Mouse (Mus musculus): ENCODE data around the gene Car9.
A peak's percentile ranks its signal among the peaks of the same experiment; 100 is the strongest.

Car9 gene

DNA sequence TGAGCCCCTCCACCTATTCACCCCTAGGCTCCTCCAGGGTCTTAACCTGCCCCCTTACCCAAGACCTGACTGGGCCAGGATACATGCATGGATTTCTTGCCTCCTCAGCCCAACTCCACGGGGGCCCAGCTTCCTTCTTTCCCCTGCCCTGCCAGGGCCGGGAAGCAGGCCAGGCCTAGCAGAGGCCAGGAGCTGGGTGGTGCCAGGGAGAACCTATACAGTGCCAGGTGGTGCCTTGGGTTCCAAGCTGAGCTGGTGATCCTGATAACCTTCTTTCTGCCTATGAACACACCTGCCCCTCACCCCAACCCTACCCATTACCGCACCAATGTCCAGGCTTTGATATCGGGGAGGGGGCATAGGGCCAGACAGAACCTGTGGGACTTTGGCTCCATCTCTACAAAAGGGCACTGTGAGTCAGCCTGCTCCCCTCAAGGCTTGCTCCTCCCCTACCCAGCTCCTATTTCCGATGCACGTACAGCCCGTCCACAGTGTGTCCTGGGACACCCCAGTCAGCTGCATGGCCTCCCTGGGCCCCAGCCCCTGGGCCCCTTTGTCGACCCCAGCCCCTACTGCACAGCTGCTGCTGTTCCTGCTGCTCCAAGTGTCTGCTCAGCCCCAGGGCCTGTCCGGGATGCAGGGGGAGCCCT is at the start of gene Car9:
Gene Car9 (plus strand): TSS at position 431 of the 650 bp plus-strand sequence.
- DNase-seq (ENCODE audit: low read depth, low spot score), result no peak

DNA sequence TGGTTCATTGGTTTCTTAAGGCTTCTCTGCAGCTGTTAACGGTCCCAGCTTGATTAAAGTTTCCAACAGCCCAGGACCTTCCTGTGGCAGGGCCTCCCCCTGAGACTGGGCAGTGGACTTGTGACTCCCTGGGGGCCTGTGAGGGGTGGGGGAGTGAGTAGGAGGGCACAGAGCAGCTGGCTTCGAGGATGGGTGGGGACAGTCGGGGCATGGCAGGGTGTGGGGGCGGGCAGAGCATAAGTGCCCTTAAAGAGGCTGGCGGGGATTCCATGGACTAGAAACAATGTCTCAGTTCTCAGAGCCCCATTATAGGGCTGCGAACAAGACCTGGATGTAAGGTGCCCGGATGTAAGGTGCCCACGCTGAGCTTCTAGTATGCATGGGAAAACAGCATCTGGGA is 49.6 kb upstream of the Car9 start:
- peak; percentile 54 for DNase-seq (ENCODE audit: low read depth, low spot score)

DNA sequence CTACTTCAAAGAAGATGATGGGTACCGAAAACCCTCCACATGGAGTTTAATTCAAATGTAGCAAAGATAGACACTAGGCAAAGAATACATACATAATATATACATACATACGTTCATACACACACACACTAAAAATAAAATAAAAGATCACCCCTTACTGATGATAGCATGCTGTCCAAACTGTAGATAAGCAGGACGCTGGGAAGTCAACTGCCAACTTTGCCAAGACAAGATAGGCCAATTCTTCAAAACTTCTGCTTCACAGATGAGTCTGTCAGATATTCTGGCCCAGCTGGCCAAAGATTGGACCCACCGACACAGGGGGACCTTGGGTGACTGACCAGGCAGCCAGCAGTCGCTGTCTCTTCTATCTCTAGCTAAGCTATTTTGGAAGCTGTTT is 43.7 kb upstream of the Car9 start:
- DNase-seq (ENCODE audit: low read depth, low spot score), result no peak

- no peak for DNase-seq (ENCODE audit: low read depth, low spot score)
These were observed 40.8 kb upstream of the Car9 start for GRCm38 (mm10) chr4:43465935-43466334.

- no peak for DNase-seq (ENCODE audit: low read depth, low spot score)
These were observed 39.9 kb upstream of the Car9 start for GRCm38 (mm10) chr4:43466872-43467271.

- no peak for DNase-seq (ENCODE audit: low read depth, low spot score)
These were observed 36.5 kb upstream of the Car9 start for GRCm38 (mm10) chr4:43470301-43470700.

- peak; percentile 43 for DNase-seq (ENCODE audit: low read depth, low spot score)
These were observed 33.1 kb upstream of the Car9 start for GRCm38 (mm10) chr4:43473636-43474035.

GRCm38 (mm10) chr4:43476604-43477003 is 30.2 kb upstream of the Car9 start:
- DNase-seq (ENCODE audit: low read depth, low spot score), result peak; percentile 66

DNA sequence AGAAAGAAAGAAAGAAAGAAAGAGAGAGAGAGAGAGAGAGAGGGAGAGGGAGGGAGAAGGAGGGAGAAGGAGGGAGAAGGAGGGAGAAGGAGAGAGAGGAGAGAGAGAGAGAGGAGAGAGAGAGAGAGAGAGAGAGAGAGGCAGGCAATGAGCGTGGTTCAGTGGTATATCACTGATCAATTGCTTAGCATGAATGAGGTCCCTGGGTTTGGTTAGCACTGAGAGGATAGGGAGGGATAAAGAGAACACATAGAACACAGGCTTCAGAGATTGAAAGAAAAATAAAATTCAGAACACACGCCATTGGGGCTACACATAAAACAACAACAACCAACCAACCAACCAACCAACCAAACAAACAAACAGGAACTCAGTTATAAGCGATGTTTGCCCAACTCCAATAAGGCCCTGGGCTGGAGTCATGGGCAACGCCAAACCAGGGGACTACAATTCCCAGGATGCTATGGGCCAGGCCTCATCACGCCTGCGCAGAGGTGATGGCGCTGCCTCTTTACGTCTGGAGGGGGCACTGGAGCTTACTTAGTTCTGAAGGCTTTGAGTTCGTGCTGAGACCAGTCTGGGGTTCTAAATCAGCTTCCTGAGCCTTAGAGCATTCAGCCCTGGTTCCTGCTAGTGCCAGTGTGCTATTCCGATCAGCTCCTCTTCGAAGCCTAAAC is 28.8 kb upstream of the Car9 start:
- DNase-seq (ENCODE audit: low read depth, low spot score), result peak; percentile 96

GRCm38 (mm10) chr4:43478534-43478858 is 28.3 kb upstream of the Car9 start:
- DNase-seq (ENCODE audit: low read depth, low spot score), result no peak

- peak; percentile 87 for DNase-seq (ENCODE audit: low read depth, low spot score)
These were observed 27.6 kb upstream of the Car9 start for GRCm38 (mm10) chr4:43478906-43479832.

DNA sequence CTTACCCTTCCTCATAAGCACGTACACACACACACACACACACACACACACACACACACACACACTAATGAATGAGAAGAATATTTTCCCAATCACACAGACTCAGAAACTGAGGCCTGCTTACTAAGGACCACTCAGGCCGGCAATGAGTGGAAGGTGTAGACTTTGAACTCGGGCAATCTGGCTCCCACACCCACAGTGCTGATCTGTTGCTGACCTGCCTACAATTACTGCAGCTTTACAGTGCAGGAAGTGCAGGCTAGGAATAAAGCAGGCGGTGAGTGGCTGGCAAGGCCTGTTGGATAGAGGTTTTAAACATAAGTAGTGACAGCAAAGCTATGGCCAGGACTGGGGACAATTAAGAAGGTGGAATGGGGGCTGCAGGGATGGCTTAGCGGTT is 25.8 kb upstream of the Car9 start:
- no peak for DNase-seq (ENCODE audit: low read depth, low spot score)

- DNase-seq (ENCODE audit: low read depth, low spot score), result peak; percentile 77
These were observed 24.8 kb upstream of the Car9 start for GRCm38 (mm10) chr4:43481894-43482456.

DNA sequence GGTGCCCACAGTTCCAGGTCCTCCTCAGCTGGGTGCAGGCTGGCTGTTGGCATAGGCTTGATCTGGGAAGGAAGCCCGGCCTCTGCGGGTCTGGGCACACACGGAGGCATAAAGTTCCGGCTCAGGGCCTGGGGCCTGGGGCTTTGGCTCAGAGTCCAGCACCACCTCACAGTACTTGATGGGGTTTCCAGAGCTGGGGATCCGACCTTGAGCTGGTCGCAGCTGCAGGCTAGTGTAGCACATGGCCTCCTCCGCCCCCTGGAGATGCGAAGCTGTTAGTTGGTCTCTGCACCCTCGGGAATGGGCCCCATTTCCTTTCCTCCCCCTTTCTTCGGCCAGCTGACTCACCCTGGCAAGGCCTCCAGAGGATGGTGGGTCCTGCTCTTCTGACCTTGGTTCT is 24.2 kb upstream of the Car9 start:
- DNase-seq (ENCODE audit: low read depth, low spot score), result peak; percentile 40

- DNase-seq (ENCODE audit: low read depth, low spot score), result peak; percentile 83
These were observed 23.2 kb upstream of the Car9 start, which contains the start of gene Sit1 for GRCm38 (mm10) chr4:43483535-43484091. TSS of gene Sit1 (minus strand) at chr4:43483734.

DNA sequence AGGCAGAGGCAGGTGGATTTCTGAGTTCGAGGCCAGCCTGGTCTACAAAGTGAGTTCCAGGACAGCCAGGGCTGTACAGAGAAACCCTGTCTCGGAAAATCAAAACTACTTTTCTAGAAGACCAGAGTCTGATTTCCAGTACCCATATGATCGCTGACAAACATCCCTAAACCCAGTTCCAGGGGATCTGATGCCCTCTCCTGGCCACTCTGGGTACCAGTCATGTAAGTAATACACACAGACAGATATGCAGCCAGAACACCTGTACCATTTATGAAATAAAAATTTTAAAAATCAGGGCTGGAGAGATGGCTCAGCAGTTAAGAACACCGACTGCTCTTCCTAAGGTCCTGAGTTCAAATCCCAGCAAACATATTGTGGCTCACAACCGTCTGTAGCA is 21.1 kb upstream of the Car9 start:
- peak; percentile 52 for DNase-seq (ENCODE audit: low read depth, low spot score)

GRCm38 (mm10) chr4:43489611-43490010 is 17.2 kb upstream of the Car9 start:
- DNase-seq (ENCODE audit: low read depth, low spot score), result no peak

DNA sequence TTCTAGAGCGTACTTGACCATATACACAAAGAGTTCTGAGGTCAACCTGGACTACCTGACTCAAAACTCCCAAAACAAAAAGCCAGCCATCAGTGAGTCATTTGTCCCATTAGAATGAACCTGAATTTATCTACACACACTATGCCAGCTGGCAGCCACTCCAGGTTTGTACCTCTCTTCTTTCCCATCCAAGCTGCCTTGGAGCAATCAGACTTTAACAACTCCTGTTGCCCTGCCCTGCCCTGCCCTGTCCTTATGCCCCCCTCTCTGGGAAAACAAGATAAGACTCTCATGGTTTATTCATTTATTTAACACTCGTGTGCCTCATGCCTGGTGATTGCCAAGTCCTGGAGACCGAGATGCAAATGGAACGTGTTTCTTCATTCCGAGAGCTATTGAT is 16.0 kb upstream of the Car9 start:
- DNase-seq (ENCODE audit: low read depth, low spot score), result no peak

DNA sequence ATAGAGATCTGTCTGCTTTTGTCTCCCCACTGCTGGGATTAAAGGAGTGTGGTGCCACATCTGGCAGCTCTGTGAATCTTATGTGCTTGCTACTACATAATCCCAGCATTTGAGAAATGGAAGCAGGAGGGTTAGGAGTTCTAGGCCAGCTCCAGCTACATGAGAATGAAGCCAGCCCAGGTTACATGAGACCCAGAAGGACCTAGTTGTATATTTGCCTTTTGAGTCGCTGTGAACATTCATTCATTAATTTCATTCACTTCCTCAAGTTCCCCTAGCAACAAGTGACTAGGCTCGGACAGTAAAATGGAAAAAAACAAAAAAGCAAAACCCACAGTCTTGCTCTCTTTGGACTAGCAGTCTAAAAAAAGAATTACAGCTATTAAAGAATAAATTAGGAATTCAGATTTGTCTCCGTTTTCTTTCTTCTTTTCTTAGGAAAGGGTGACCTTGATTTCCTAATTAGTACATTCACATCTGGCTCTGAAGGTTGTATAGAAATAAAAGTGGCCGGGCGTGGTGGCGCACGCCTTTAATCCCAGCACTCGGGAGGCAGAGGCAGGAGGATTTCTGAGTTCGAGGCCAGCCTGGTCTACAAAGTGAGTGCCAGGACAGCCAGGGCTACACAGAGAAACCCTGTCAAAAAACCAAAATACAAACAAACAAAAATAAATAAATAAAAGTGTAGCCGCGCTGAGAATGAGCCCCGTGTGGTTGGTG is 14.5 kb upstream of the Car9 start:
- DNase-seq (ENCODE audit: low read depth, low spot score), result peak; percentile 57

DNA sequence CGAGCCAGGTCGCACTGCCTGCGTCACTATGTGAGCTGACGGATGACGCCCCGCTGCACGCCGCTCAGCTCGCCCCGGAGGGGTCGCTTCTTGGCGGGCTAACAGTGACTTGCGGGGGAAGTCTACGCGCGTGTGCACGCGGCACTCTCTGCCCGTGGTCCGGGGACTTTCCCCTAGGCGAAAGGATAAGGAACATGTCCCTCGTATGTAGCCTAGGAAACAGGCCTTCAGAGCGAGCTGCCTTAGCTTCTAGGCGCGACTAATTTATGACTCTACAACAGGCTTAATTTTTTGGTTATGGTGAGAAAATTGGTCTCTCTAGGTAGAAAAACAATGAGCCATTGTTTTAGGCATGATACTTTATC is 14.0 kb upstream of the Car9 start, which contains the start of gene Ccdc107:
Gene Ccdc107 (plus strand): TSS at position 80 of the 365 bp plus-strand sequence.
- DNase-seq (ENCODE audit: low read depth, low spot score), result peak; percentile 98

Measured in CD4-positive, CD25-positive, alpha-beta regulatory T cell, adult 2 months (primary cell).